Mouse (Mus musculus) G1E (cell line): Measurements from ENCODE around the gene Fry.

Experiments used
- CTCF ChIP-seq: IDR thresholded peaks from 2 replicates; pipeline ENCODE4 v1.5.1; 2012; ENCODE audit warnings: low read depth, low read length, inconsistent platforms, mixed read lengths
- POLR2AphosphoS5 ChIP-seq: IDR thresholded peaks from 2 replicates; pipeline ENCODE4 v1.6.1; 2012; ENCODE audit warnings: low read depth, low read length, inconsistent platforms; ENCODE audit not compliant: insufficient replicate concordance

- no peak for TF ChIP-seq CTCF
- TF ChIP-seq POLR2AphosphoS5, result no peak
Measured at GRCm38 (mm10) chr5:150246737-150247136, 128.3 kb downstream of the Fry start.
